Mouse (Mus musculus) G1E (cell line): ENCODE measurements around the gene Usf1.

Source experiments
- GATA2 ChIP-seq: IDR thresholded peaks from 2 replicates; pipeline ENCODE4 v1.6.1; 2012; ENCODE audit warnings: low read depth, low read length, inconsistent platforms, borderline replicate concordance
- TAL1 ChIP-seq: conservative IDR thresholded peaks from 2 replicates; pipeline ENCODE4 v1.6.1; 2012; ENCODE audit warnings: low read depth, low read length, inconsistent platforms, mixed read lengths

GRCm38 (mm10) chr1:171451001-171451400 is 39.9 kb downstream of the Usf1 start:
- TF ChIP-seq TAL1 (no peak), GATA2 (no peak)
